Mouse (Mus musculus): ENCODE measurements around the gene Mospd3.

The Mospd3 gene

GRCm38 (mm10) chr5:137600619-137601364 is at the start of gene Mospd3:
Gene Mospd3 (minus strand): TSS chr5:137601058.
- DNase-seq (ENCODE audit: low spot score in 2 of 2) = peak; percentile 97

- DNase-seq (ENCODE audit: low spot score in 2 of 2) = no peak
Measured at GRCm38 (mm10) chr5:137649669-137650571, 49.1 kb upstream of the Mospd3 start.

GRCm38 (mm10) chr5:137649251-137649650 is 48.4 kb upstream of the Mospd3 start:
- no peak for DNase-seq (ENCODE audit: low spot score in 2 of 2)

DNA sequence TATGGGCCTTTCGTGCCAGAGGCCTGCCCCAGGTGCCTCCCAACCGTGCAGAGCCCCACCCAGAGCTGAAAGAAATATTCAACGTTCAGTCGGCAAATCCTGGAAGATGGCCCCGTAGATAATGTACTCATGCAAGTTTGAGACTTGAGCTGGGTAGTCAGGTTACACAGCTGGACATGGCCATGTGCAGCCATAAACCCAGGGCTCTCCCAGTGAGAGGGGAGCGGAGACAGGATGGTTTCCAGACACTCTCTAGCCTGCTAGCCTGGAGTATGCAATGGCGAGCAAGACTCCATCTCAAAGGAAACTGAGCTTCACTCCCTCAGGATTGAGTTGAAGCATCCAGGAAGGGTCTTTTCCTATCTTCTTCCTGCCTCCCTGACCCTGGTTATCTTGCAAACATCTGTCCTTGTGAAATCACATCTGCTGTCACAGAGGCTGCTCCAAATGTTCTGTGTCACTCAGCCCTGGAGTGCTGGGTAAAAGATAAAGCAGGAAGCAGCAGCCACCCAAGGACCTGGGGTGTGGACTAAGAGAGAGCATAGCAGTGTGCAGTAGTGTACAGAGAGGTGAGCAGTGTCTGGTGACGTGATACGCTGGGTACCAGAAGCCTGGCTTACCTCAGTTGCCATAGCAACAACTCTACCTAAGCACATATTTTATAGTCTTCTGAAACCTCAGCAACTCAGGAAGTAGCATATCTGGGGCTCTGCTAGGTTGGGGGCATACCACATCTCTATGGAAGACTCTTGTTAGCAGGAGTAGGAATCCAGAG is 47.2 kb upstream of the Mospd3 start:
- no peak for DNase-seq (ENCODE audit: low spot score in 2 of 2)

DNA sequence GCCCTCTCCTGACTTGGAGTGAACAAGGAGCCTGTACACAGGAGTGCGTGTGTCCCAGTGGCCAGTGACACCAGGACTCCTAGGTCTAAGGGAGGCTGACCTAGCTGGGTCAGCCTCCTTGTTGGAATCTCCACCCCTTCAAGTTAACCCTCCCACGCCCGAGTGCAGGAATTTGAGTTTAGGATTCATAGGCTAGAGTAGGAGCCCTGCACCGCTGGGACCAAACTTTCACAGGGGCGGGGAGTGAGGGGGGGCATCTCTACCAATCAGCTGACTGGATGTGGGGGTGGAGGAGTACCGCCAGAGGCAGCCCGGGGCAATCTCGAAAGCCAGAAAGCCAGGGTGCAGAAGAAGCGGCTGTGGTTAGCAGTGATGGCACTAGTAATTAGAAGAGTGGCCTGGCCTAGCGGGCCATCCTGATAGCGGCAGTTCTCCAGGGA is 44.8 kb upstream of the Mospd3 start, which contains the start of gene Irs3:
Gene Irs3 (minus strand): TSS at position 63 of the 440 bp plus-strand sequence.
- DNase-seq (ENCODE audit: low spot score in 2 of 2) = no peak

DNA sequence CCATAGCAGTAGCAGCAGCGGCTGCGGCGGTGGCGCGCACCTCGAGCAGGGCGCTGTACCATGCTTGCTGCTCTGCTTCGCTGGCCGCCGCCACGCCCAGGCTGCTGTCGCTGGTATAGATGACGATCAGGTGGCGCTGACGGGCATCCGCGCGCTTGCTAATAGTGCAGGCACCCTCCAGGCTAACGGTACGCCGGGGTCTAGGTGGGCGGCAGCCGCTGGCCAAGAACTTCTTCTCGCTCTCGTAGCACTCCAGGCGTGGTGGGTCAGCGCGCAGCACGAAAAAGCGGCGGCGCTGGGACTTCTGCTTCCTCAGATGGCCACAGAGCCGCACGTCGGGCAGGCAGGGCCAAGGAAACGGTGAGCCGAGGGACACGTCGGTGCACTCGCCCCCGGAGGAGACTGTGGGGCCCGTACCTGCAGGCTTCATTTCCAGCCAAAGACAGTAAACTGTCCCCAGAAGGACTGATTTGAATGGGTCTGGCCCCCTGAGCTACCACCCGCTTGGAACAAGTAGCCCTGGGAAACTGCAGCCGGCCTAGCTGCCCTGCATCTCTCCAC is 44.3 kb upstream of the Mospd3 start:
- DNase-seq (ENCODE audit: low spot score in 2 of 2) = peak; percentile 51 to 55

GRCm38 (mm10) chr5:137644484-137644883 is 43.6 kb upstream of the Mospd3 start:
- no peak for DNase-seq (ENCODE audit: low spot score in 2 of 2)

- no peak for DNase-seq (ENCODE audit: low spot score in 2 of 2)
Measured at GRCm38 (mm10) chr5:137642886-137643285, 42.0 kb upstream of the Mospd3 start.

- peak; percentile 26 to 51 for DNase-seq (ENCODE audit: low spot score in 2 of 2)
Measured at GRCm38 (mm10) chr5:137641054-137641453, 40.2 kb upstream of the Mospd3 start, which contains the start of gene Sap25. Gene Sap25 (plus strand): TSS chr5:137641334.

DNA sequence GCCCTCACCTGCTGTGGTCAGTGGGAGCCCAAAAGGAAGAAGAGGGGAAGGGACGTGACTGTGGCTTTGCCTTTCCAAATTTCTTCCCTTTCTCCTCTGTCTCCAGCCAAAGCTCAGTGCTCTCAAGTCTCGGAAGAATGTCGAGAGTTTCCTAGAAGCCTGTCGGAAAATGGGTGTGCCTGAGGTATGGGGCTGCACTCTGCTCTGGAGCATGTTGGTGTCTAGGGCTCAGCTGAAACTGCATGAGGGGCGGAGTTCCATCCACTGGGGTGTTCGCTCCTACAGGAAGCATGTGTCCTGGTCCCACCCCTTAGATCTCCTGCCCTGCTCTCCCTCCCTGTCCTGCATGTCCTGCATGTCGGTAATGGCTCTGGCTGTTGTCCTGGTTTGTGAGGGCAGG is 38.6 kb upstream of the Mospd3 start:
- DNase-seq (ENCODE audit: low spot score in 2 of 2) = no peak

DNA sequence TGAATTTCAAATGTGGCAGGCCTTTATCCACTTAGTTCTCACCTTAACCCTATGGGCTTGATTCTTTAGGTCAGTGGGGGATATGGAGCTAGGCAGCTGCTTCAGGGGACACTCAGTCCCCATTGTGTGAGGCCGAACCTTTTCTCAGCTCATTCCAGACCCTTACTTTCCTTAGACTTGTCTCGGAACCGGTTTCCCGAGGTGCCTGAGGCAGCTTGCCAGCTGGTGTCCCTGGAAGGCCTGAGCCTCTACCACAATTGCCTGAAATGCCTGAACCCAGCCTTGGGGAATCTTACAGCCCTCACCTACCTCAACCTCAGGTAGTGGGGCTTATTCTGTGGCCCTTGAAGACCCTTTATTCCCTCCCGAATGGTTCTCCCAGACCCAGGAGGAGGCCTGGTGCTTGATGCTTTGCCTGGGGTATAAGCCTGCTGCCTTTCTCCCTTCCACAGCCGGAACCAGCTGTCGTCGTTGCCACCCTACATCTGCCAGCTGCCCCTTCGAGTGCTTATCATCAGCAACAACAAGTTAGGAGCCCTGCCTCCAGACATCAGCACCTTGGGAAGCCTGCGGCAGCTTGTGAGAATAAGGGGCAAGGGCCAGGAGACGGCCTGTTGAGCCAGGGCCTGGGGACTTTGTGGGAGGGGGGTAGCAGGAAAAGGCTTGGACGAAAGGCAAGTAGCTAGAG is 32.7 kb upstream of the Mospd3 start:
- DNase-seq (ENCODE audit: low spot score in 2 of 2) = no peak

GRCm38 (mm10) chr5:137631591-137631990 is 30.7 kb upstream of the Mospd3 start:
- no peak for DNase-seq (ENCODE audit: low spot score in 2 of 2)

DNA sequence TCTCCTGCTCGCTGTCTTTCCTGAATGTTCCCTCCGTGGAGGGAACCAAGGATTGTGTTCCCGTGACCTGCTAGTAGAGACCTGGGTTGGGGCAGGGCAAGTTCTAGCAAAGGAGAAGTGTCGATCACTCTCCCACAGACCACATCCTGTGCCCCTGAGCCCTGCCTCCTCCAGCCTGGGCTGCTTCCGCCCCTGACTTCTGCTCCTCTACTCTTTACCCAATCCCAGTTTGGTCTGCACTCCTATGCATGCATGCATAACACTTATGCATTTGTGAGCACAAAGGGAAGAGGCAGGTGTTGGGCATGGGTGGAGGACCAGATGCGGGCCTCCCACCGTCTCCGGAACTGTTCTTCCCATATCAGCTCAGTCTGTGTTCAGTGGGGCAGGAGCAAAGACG is 30.3 kb upstream of the Mospd3 start:
- peak; percentile 50 to 63 for DNase-seq (ENCODE audit: low spot score in 2 of 2)

DNA sequence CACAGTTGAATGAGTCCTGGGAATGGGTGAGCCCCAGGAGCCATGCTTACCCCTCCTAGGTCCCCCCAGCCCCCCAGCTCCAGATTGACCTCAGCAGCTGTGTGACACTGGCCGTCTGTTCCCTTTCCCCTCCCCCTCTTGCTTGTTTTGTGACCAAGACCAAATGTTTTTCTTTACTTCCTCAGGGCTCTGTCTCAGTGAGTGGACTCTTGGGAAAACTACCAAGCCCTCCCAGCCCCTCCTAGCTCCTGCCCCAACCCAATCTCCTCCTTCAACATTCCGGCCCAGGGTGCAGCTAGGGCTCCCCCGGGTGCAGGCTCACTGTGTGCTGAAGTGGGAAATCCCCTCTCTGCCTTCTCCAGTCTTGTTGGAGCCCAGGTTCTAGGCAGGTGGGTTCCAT is 29.7 kb upstream of the Mospd3 start:
- DNase-seq (ENCODE audit: low spot score in 2 of 2) = no peak

GRCm38 (mm10) chr5:137629906-137630545 is 29.2 kb upstream of the Mospd3 start:
- no peak for DNase-seq (ENCODE audit: low spot score in 2 of 2)

DNA sequence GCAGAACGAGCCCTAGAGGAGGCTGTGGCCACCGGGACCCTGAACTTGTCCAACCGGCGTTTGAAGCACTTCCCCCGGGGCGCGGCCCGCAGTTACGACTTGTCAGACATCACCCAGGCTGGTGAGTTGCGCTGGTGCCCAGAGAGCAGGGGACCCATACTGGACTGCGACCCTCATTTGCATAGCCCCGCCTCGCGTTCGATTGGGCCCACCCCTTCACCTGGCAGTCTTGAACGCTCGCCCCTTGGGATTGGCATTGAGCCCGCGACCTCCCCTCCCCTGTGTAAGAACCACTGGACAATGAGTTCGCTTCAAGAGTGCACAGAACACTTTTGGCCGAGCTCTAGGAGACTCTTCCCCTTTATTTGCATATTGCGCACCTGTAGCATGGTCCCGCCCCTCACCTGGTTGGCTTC is 28.5 kb upstream of the Mospd3 start:
- DNase-seq (ENCODE audit: low spot score in 2 of 2) = peak; percentile 62 to 69

- peak; percentile 95 to 97 for DNase-seq (ENCODE audit: low spot score in 2 of 2)
Measured at GRCm38 (mm10) chr5:137628498-137629305, 27.8 kb upstream of the Mospd3 start, which contains the start of the genes Fbxo24, Lrch4 and Gm20605. Gene Fbxo24 (minus strand): TSS chr5:137629002. Gene Lrch4 (plus strand): TSS chr5:137629121. Gene Gm20605 (plus strand): TSS chr5:137629175.

DNA sequence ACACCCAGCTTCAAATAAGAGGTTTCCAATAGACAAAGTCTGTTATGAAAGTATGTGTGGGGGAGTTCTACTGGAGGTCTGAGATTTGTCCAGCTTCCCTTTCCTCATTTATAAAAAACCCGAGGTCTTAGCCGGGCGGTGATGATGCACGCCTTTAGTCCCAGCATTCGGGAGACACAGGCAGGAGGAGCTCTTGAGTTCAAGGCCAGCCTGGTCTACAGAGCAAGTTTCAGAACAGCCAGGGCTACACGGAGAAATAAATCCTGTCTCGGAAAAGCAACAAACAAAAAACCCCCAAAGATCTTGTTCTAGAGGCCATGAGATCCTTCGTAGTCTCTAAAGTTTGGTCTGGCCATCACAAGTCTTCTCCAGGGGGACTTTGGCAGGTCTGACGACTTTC is 27.1 kb upstream of the Mospd3 start:
- no peak for DNase-seq (ENCODE audit: low spot score in 2 of 2)

- DNase-seq (ENCODE audit: low spot score in 2 of 2) = no peak
Measured at GRCm38 (mm10) chr5:137623937-137624530, 23.2 kb upstream of the Mospd3 start.

Data from spleen, postnatal 14 days (tissue).